ENCODE assay signal across 9 mouse cellular contexts in genomic region chr8:70352000-70352384, GRCm38 (mm10). TPM values are rescaled to one million over a fixed set of nuclear protein-coding genes. Genes with fewer than 3 reads are reported as not detected.
DNase-seq lines count a peak whose midpoint lies in the region; ATAC-seq and TF ChIP-seq lines count a peak whose summit lies in the region.
"Had no signal": no experiment of that assay in that cellular context is flagged by ENCODE, and none has a peak within 500 bp of the region (broad histone marks: within the 10 kb centered on the region; RNA-seq: fewer than 3 reads in every experiment).

No protein-coding gene starts in this region.

- H3K4me3 ChIP-seq in heart, embryonic 12.5 days, result peak overlapping the region; percentile 96
- peak overlapping the region; percentile 93 for H3K4me3 ChIP-seq in G1E (ENCODE audit: low read depth, low read length)
- H3K4me3 ChIP-seq in heart, postnatal 0 days (ENCODE audit: low read depth, low read length), result peak overlapping the region; percentile 79
- peak overlapping the region; percentile 96 for H3K4me3 ChIP-seq in midbrain, embryonic 10.5 days

- TF ChIP-seq EP300 in heart, postnatal 0 days (IDR thresholded peaks at IDR 0.05; ENCODE audit: low read depth), result no peak

- no peak for TF ChIP-seq CTCF in G1E (IDR thresholded peaks at IDR 0.05; ENCODE audit: low read depth, low read length)
- TF ChIP-seq CTCF in heart, postnatal 0 days (IDR thresholded peaks at IDR 0.05; ENCODE audit: low read depth), result no peak

- peaks cover 54% of the 10 kb centered on the region for H3K4me1 ChIP-seq in heart, embryonic 12.5 days (replicated peaks)
- peaks cover 83% of the 10 kb centered on the region for H3K4me1 ChIP-seq in G1E (ENCODE audit: insufficient read depth, low read depth, low read length)
- peaks cover 23% of the 10 kb centered on the region for H3K4me1 ChIP-seq in heart, postnatal 0 days (ENCODE audit: control insufficient read depth, insufficient read depth)
- H3K4me1 ChIP-seq in midbrain, embryonic 10.5 days, result peaks cover 55% of the 10 kb centered on the region

- ATAC-seq in heart, embryonic 12.5 days (ENCODE audit: insufficient number of reproducible peaks, low FRiP score), result no peak
- no peak for ATAC-seq in G1E (ENCODE audit: extremely low read depth, insufficient number of reproducible peaks, low FRiP score, poor library complexity, severe bottlenecking)
- ATAC-seq in heart, postnatal 0 days (ENCODE audit: insufficient read depth, low read depth), result no peak

- H3K9ac ChIP-seq in heart, embryonic 12.5 days, result peak overlapping the region; percentile 98
- H3K9ac ChIP-seq in heart, postnatal 0 days (replicated peaks; ENCODE audit: low read depth, low read length), result peak overlapping the region; percentile 91

- 0 out of 2 replicates have a peak, but pooled peaks cover 2% of the 10 kb centered on the region for H3K9me3 ChIP-seq in heart, embryonic 12.5 days (replicated peaks)
- H3K9me3 ChIP-seq in G1E (replicated peaks), result no peaks in the 10 kb centered on the region; the same call in 1 of the 2 replicates
- no peaks in the 10 kb centered on the region for H3K9me3 ChIP-seq in heart, postnatal 0 days (replicated peaks; ENCODE audit: control insufficient read depth, low read length)
- no peaks in the 10 kb centered on the region for H3K9me3 ChIP-seq in midbrain, embryonic 10.5 days (replicated peaks)

- intact Hi-C loops in heart, postnatal 14 days (cut with DNase I), result no loop called here
- intact Hi-C loops in left cerebral cortex, postnatal 36 days (cut with DNase I), result loop anchor here (5.0 kb wide), 1 partner anchor 155 kb away; the partner anchor contains the start of gene Rex1bd

- no peak for DNase-seq in heart, postnatal 14 days
- no peak for DNase-seq in G1E (ENCODE audit: low spot score)
- DNase-seq in heart, postnatal 0 days (ENCODE audit: low spot score), result no peak
- DNase-seq in midbrain, embryonic 10.5 days (ENCODE audit: low spot score), result no peak
- DNase-seq in ovary, postnatal 36 days (ENCODE audit: low spot score), result no peak
- DNase-seq in left cerebral cortex, postnatal 36 days (ENCODE audit: low spot score in 2 of 2), result no peak
- DNase-seq in cerebellum, postnatal 36 days, result no peak

- peak overlapping the region; percentile 99 for H3K4me2 ChIP-seq in heart, embryonic 12.5 days
- H3K4me2 ChIP-seq in heart, postnatal 0 days (ENCODE audit: low read depth, low read length), result peak overlapping the region; percentile 79

- no peaks in the 10 kb centered on the region for H3K27me3 ChIP-seq in heart, embryonic 12.5 days (replicated peaks)
- no peaks in the 10 kb centered on the region for H3K27me3 ChIP-seq in G1E (ENCODE audit: insufficient read depth, low read length)
- no peaks in the 10 kb centered on the region for H3K27me3 ChIP-seq in heart, postnatal 0 days (ENCODE audit: control insufficient read depth, insufficient read depth, low read length)
- no peaks in the 10 kb centered on the region for H3K27me3 ChIP-seq in midbrain, embryonic 10.5 days (ENCODE audit: low read depth, poor library complexity, severe bottlenecking)

- peaks cover 23% of the 10 kb centered on the region for H3K36me3 ChIP-seq in heart, embryonic 12.5 days
- peaks cover 52% of the 10 kb centered on the region for H3K36me3 ChIP-seq in G1E (replicated peaks)
- H3K36me3 ChIP-seq in heart, postnatal 0 days (replicated peaks; ENCODE audit: control insufficient read depth, insufficient read depth, low read length), result peaks cover 7% of the 10 kb centered on the region; the same call in 1 of the 2 replicates
- H3K36me3 ChIP-seq in midbrain, embryonic 10.5 days, result peaks cover 43% of the 10 kb centered on the region

- 30% methylated on average over 3 of the region's 3 CpGs for WGBS in heart, embryonic 12.5 days
- WGBS in heart, postnatal 0 days, result 18% methylated on average over 3 of the region's 3 CpGs
- WGBS in midbrain, embryonic 10.5 days, result 34% methylated on average over 3 of the region's 3 CpGs

- no peak overlapping the region for H3K27ac ChIP-seq in heart, embryonic 12.5 days (ENCODE audit: poor library complexity, severe bottlenecking)
- no peak overlapping the region for H3K27ac ChIP-seq in heart, postnatal 0 days (ENCODE audit: low read depth)
- H3K27ac ChIP-seq in midbrain, embryonic 10.5 days (replicated peaks), result peak overlapping the region; percentile 92

RNA-seq across cellular contexts. Expression of gene Upf1, which starts 1.1 kb away (rescaled TPM):
- 24.5 and 25.5 TPM in 2 replicates for polyA plus RNA-seq in heart, embryonic 12.5 days (2016; fragmentation: Nextera tagmentation; extraction: Ambion mirVana)
- 10 to 100 TPM; 41.3 to 44.0 TPM for total RNA-seq in heart, postnatal 14 days (2021)
- total RNA-seq in G1E (2014; fragmentation: Nextera tagmentation) (43.6 and 46.0 TPM in 2 replicates), G1E (2017) (22.9 and 27.5 TPM in 2 replicates)
- polyA plus RNA-seq in G1E (2012), result 155 and 156 TPM in 2 replicates
- total RNA-seq in heart, postnatal 0 days (2014; rRNA removed; ENCODE audit: low replicate concordance), result 16.5 and 26.3 TPM in 2 replicates
- 7.0 and 7.5 TPM in 2 replicates for polyA plus RNA-seq in heart, postnatal 0 days (2015; fragmentation: Nextera tagmentation; extraction: Ambion mirVana)
- 16.8 and 19.1 TPM in 2 replicates for polyA plus RNA-seq in midbrain, embryonic 10.5 days (2016; fragmentation: Nextera tagmentation; extraction: Ambion mirVana)
- total RNA-seq in left cerebral cortex, postnatal 36 days (2021), result 10 to 100 TPM; 59.2 to 66.3 TPM

RNA-seq across cellular contexts. Expression of gene Comp, which starts 21.4 kb away (rescaled TPM):
- polyA plus RNA-seq in heart, embryonic 12.5 days (2016; fragmentation: Nextera tagmentation; extraction: Ambion mirVana), result 2.7 and 3.6 TPM in 2 replicates
- total RNA-seq in heart, postnatal 14 days (2021), result 1 to 10 TPM; 2.4 to 3.8 TPM
- not detected in 2 replicates for total RNA-seq in G1E (2014; fragmentation: Nextera tagmentation)
- total RNA-seq in G1E (2017), result 0.06 TPM in 1 of 2 replicates, not detected in the other
- polyA plus RNA-seq in G1E (2012), result 0.14 and 0.15 TPM in 2 replicates
- total RNA-seq in heart, postnatal 0 days (2014; rRNA removed; ENCODE audit: low replicate concordance), result 3.2 and 9.8 TPM in 2 replicates
- 4.2 and 4.4 TPM in 2 replicates for polyA plus RNA-seq in heart, postnatal 0 days (2015; fragmentation: Nextera tagmentation; extraction: Ambion mirVana)
- 0.37 and 0.39 TPM in 2 replicates for polyA plus RNA-seq in midbrain, embryonic 10.5 days (2016; fragmentation: Nextera tagmentation; extraction: Ambion mirVana)
- under 1 TPM; 0.25 to 0.88 TPM for total RNA-seq in left cerebral cortex, postnatal 36 days (2021)

RNA-seq across cellular contexts. Expression of gene Gdf1, which starts 22.4 kb away (rescaled TPM):
- polyA plus RNA-seq in heart, embryonic 12.5 days (2016; fragmentation: Nextera tagmentation; extraction: Ambion mirVana), result 2.1 TPM in 2 replicates
- not detected for total RNA-seq in heart, postnatal 14 days (2021)
- total RNA-seq in G1E (2014; fragmentation: Nextera tagmentation) (not detected in 2 replicates), G1E (2017) (not detected in 2 replicates)
- polyA plus RNA-seq in G1E (2012), result 0.04 TPM in 1 of 2 replicates, not detected in the other
- not detected in 2 replicates for total RNA-seq in heart, postnatal 0 days (2014; rRNA removed; ENCODE audit: low replicate concordance)
- polyA plus RNA-seq in heart, postnatal 0 days (2015; fragmentation: Nextera tagmentation; extraction: Ambion mirVana), result 0.18 and 0.20 TPM in 2 replicates
- polyA plus RNA-seq in midbrain, embryonic 10.5 days (2016; fragmentation: Nextera tagmentation; extraction: Ambion mirVana), result 3.8 and 5.7 TPM in 2 replicates
- 10 to 100 TPM; 15.3 to 23.7 TPM for total RNA-seq in left cerebral cortex, postnatal 36 days (2021)
- total RNA-seq: common myeloid progenitor, adult 5-6 weeks had no signal

RNA-seq across cellular contexts. Expression of gene Cers1, which starts 36.4 kb away (rescaled TPM):
- 2.1 and 2.5 TPM in 2 replicates for polyA plus RNA-seq in heart, embryonic 12.5 days (2016; fragmentation: Nextera tagmentation; extraction: Ambion mirVana)
- total RNA-seq in heart, postnatal 14 days (2021), result under 1 TPM; 0.56 to 0.72 TPM
- total RNA-seq in G1E (2014; fragmentation: Nextera tagmentation) (not detected in 2 replicates), G1E (2017) (0.38 TPM in 1 of 2 replicates, not detected in the other)
- polyA plus RNA-seq in G1E (2012), result not detected in 2 replicates
- total RNA-seq in heart, postnatal 0 days (2014; rRNA removed; ENCODE audit: low replicate concordance), result 0.80 TPM in 1 of 2 replicates, not detected in the other
- 0.27 and 0.59 TPM in 2 replicates for polyA plus RNA-seq in heart, postnatal 0 days (2015; fragmentation: Nextera tagmentation; extraction: Ambion mirVana)
- polyA plus RNA-seq in midbrain, embryonic 10.5 days (2016; fragmentation: Nextera tagmentation; extraction: Ambion mirVana), result 4.6 and 5.3 TPM in 2 replicates
- 100 to 1,000 TPM; 101 to 104 TPM for total RNA-seq in left cerebral cortex, postnatal 36 days (2021)
- total RNA-seq: common myeloid progenitor, adult 5-6 weeks had no signal

RNA-seq across cellular contexts. Expression of gene Cope, which starts 49.7 kb away (rescaled TPM):
- 251 and 272 TPM in 2 replicates for polyA plus RNA-seq in heart, embryonic 12.5 days (2016; fragmentation: Nextera tagmentation; extraction: Ambion mirVana)
- 100 to 1,000 TPM; 160 to 164 TPM for total RNA-seq in heart, postnatal 14 days (2021)
- total RNA-seq in G1E (2014; fragmentation: Nextera tagmentation) (147 and 152 TPM in 2 replicates), G1E (2017) (78.3 and 96.7 TPM in 2 replicates)
- polyA plus RNA-seq in G1E (2012), result 346 and 358 TPM in 2 replicates
- total RNA-seq in heart, postnatal 0 days (2014; rRNA removed; ENCODE audit: low replicate concordance), result 154 and 193 TPM in 2 replicates
- polyA plus RNA-seq in heart, postnatal 0 days (2015; fragmentation: Nextera tagmentation; extraction: Ambion mirVana), result 294 and 295 TPM in 2 replicates
- polyA plus RNA-seq in midbrain, embryonic 10.5 days (2016; fragmentation: Nextera tagmentation; extraction: Ambion mirVana), result 308 and 311 TPM in 2 replicates
- total RNA-seq in left cerebral cortex, postnatal 36 days (2021), result 100 to 1,000 TPM; 124 to 139 TPM

Comparison
In these comparisons a context has a peak if more than half of its experiments do, and no peak if none do; other contexts are left out.
1. RNA of gene Gdf1, which starts 22.4 kb away (total RNA-seq): 15.3 to 23.7 TPM in left cerebral cortex, postnatal 36 days; not detected in heart, postnatal 14 days, not detected in G1E and not detected in heart, postnatal 0 days; every median in the first group is over 10 times any median in the second.
2. Peak in every context shown above with its lines, with median percentiles within 50 percentile points of each other: H3K4me3 ChIP-seq.